ENCODE assay signal across 8 mouse cellular contexts in genomic region chr8:126734743-126735487, GRCm38 (mm10).
DNase-seq lines count a peak whose midpoint lies in the region; ATAC-seq and TF ChIP-seq lines count a peak whose summit lies in the region.

No protein-coding gene starts in this region.

- peaks cover 43% of the 10 kb centered on the region for H3K4me1 ChIP-seq in midbrain, embryonic 12.5 days
- peaks cover 31% of the 10 kb centered on the region for H3K4me1 ChIP-seq in midbrain, embryonic 16.5 days (ENCODE audit: control insufficient read depth, insufficient read depth, low read length)
- peaks cover 74% of the 10 kb centered on the region for H3K4me1 ChIP-seq in kidney, embryonic 16.5 days (ENCODE audit: insufficient read depth, low read length)
- peaks cover 15% of the 10 kb centered on the region for H3K4me1 ChIP-seq in stomach, postnatal 0 days (replicated peaks; ENCODE audit: control insufficient read depth, insufficient read depth)

- no peak overlapping the region for H3K9ac ChIP-seq in midbrain, embryonic 12.5 days (replicated peaks)
- no peak overlapping the region for H3K9ac ChIP-seq in midbrain, embryonic 16.5 days (ENCODE audit: low read depth, low read length)
- 0 out of 2 replicates have a peak overlapping the region, but pooled peaks have one; percentile 9 for H3K9ac ChIP-seq in kidney, embryonic 16.5 days (replicated peaks; ENCODE audit: low read length)
- no peak overlapping the region for H3K9ac ChIP-seq in stomach, postnatal 0 days (ENCODE audit: low read length)

- WGBS in midbrain, embryonic 12.5 days, result 75% methylated on average over 7 of the region's 7 CpGs
- 75% methylated on average over 7 of the region's 7 CpGs for WGBS in midbrain, embryonic 16.5 days
- WGBS in kidney, embryonic 16.5 days, result 19% methylated on average over 7 of the region's 7 CpGs
- 35% methylated on average over 7 of the region's 7 CpGs for WGBS in stomach, postnatal 0 days

- TF ChIP-seq CTCF in stomach, postnatal 0 days (IDR thresholded peaks at IDR 0.05; ENCODE audit: low read depth), result no peak

- no peak overlapping the region for H3K4me3 ChIP-seq in midbrain, embryonic 12.5 days
- no peak overlapping the region for H3K4me3 ChIP-seq in midbrain, embryonic 16.5 days (ENCODE audit: low read depth, low read length)
- no peak overlapping the region for H3K4me3 ChIP-seq in kidney, embryonic 16.5 days (ENCODE audit: low read length)
- H3K4me3 ChIP-seq in stomach, postnatal 0 days (ENCODE audit: low read depth, low read length), result no peak overlapping the region

- DNase-seq in adrenal gland, adult 2 months, result peak; percentile 32
- no peak for DNase-seq in adrenal gland, postnatal 25 days
- DNase-seq in stomach, postnatal 0 days (ENCODE audit: low spot score), result peak; percentile 72
- DNase-seq in layer of hippocampus, postnatal 10 days (ENCODE audit: low spot score in 2 of 2), result no peak
- DNase-seq in layer of hippocampus, adult 9-11 months, result no peak

- H3K4me2 ChIP-seq in midbrain, embryonic 12.5 days (replicated peaks), result no peak overlapping the region
- no peak overlapping the region for H3K4me2 ChIP-seq in midbrain, embryonic 16.5 days (ENCODE audit: low read length)
- H3K4me2 ChIP-seq in kidney, embryonic 16.5 days (replicated peaks; ENCODE audit: low read depth, low read length), result peak overlapping the region; percentile 30
- H3K4me2 ChIP-seq in stomach, postnatal 0 days (replicated peaks; ENCODE audit: low read depth), result no peak overlapping the region

- no peak; the same call in 1 of the 2 replicates for ATAC-seq in midbrain, embryonic 12.5 days (ENCODE audit: low FRiP score, low read depth)
- no peak for ATAC-seq in midbrain, embryonic 16.5 days
- peak; percentile 32 for ATAC-seq in kidney, embryonic 16.5 days (ENCODE audit: low FRiP score, low TSS enrichment)
- ATAC-seq in stomach, postnatal 0 days (ENCODE audit: low FRiP score, low TSS enrichment), result peak; percentile 34; the same call in 1 of the 2 replicates

- H3K36me3 ChIP-seq in midbrain, embryonic 12.5 days, result no peaks in the 10 kb centered on the region
- H3K36me3 ChIP-seq in midbrain, embryonic 16.5 days (ENCODE audit: control insufficient read depth, insufficient read depth, low read length), result no peaks in the 10 kb centered on the region
- no peaks in the 10 kb centered on the region for H3K36me3 ChIP-seq in kidney, embryonic 16.5 days (ENCODE audit: insufficient read depth, low read length)
- no peaks in the 10 kb centered on the region for H3K36me3 ChIP-seq in stomach, postnatal 0 days (ENCODE audit: control insufficient read depth, insufficient read depth, low read length)

- no peaks in the 10 kb centered on the region; the same call in 1 of the 2 replicates for H3K27me3 ChIP-seq in midbrain, embryonic 12.5 days
- no peaks in the 10 kb centered on the region for H3K27me3 ChIP-seq in midbrain, embryonic 16.5 days (ENCODE audit: control insufficient read depth, insufficient read depth, low read depth, low read length)
- H3K27me3 ChIP-seq in kidney, embryonic 16.5 days (ENCODE audit: insufficient read depth, low read length), result no peaks in the 10 kb centered on the region
- no peaks in the 10 kb centered on the region for H3K27me3 ChIP-seq in stomach, postnatal 0 days (ENCODE audit: control insufficient read depth, insufficient read depth, low read length)

- TF ChIP-seq EP300 in stomach, postnatal 0 days (optimal IDR thresholded peaks at IDR 0.05), result no peak

- H3K27ac ChIP-seq in midbrain, embryonic 12.5 days (replicated peaks), result 0 out of 2 replicates have a peak overlapping the region, but pooled peaks have one; percentile 15
- H3K27ac ChIP-seq in midbrain, embryonic 16.5 days (ENCODE audit: low read length), result no peak overlapping the region
- peak overlapping the region; percentile 100 for H3K27ac ChIP-seq in kidney, embryonic 16.5 days (ENCODE audit: low read length)
- peak overlapping the region; percentile 96 for H3K27ac ChIP-seq in stomach, postnatal 0 days (replicated peaks)

- H3K9me3 ChIP-seq in midbrain, embryonic 12.5 days, result no peaks in the 10 kb centered on the region
- H3K9me3 ChIP-seq in midbrain, embryonic 16.5 days (replicated peaks; ENCODE audit: control insufficient read depth, low read length, poor library complexity, severe bottlenecking), result no peaks in the 10 kb centered on the region
- H3K9me3 ChIP-seq in kidney, embryonic 16.5 days (ENCODE audit: low read length), result no peaks in the 10 kb centered on the region
- no peaks in the 10 kb centered on the region for H3K9me3 ChIP-seq in stomach, postnatal 0 days (ENCODE audit: control insufficient read depth, low read length)

Comparison
In these comparisons a context has a peak if more than half of its experiments do, and no peak if none do; other contexts are left out.
1. DNase-seq: peak in adrenal gland, adult 2 months (single experiment) and stomach, postnatal 0 days (single experiment); none in adrenal gland, postnatal 25 days (single experiment), layer of hippocampus, postnatal 10 days (0 of 2) and layer of hippocampus, adult 9-11 months (single experiment).
2. ATAC-seq: peak in kidney, embryonic 16.5 days (single experiment) and stomach, postnatal 0 days (single experiment); none in midbrain, embryonic 12.5 days (single experiment) and midbrain, embryonic 16.5 days (single experiment).